Mouse (Mus musculus) spleen, adult 2 months (tissue): ENCODE results near the gene Gm11569. TPM values are rescaled to one million over a fixed set of nuclear protein-coding genes. Genes with fewer than 3 reads are reported as not detected.
"Not testable (repeated sequence)": the region's sequence is repeated elsewhere in the genome, so short reads cannot be mapped to it uniquely, and the experiment has no call there.

ENCODE experiments used
- DNase-seq, 2 experiments: peaks; one replicate each; pipeline versions ENCODE4 v3.0.0 to v3.0.0-alpha.2; 2012 to 2021; ENCODE audit warnings: low spot score in 2 of 2, low read depth in 1 of 2
- H3K27ac ChIP-seq: fragments of 200-500 bp; 2 replicates; pipeline ENCODE4 v1.5.1; 2012; ENCODE audit warnings: low read length, inconsistent platforms; ENCODE audit not compliant: insufficient read depth
- H3K27me3 ChIP-seq: fragments of 200-500 bp; 2 replicates; pipeline ENCODE4 v1.6.1; 2012; ENCODE audit warnings: mild to moderate bottlenecking, moderate library complexity, low read length, inconsistent platforms; ENCODE audit not compliant: control insufficient read depth, insufficient read depth
- H3K36me3 ChIP-seq: fragments of 200-500 bp; 2 replicates; pipeline ENCODE4 v1.6.1; 2012; ENCODE audit warnings: mild to moderate bottlenecking, low read length, inconsistent platforms; ENCODE audit not compliant: control insufficient read depth, insufficient read depth
- H3K4me1 ChIP-seq: fragments of 200-500 bp; 2 replicates; pipeline ENCODE4 v1.6.1; 2011; ENCODE audit warnings: inconsistent platforms; ENCODE audit not compliant: control insufficient read depth, insufficient read depth, insufficient read length
- H3K4me3 ChIP-seq: fragments of 200-500 bp; 2 replicates; pipeline ENCODE4 v1.5.1; 2011; ENCODE audit warnings: mild to moderate bottlenecking, inconsistent platforms; ENCODE audit not compliant: insufficient read depth, insufficient read length; ENCODE audit errors: extremely low read depth
- CTCF ChIP-seq: fragments of 200-500 bp; IDR thresholded peaks from 2 replicates; pipeline ENCODE4 v1.5.1; 2011; ENCODE audit warnings: mild to moderate bottlenecking, inconsistent platforms; ENCODE audit not compliant: insufficient read depth, insufficient read length, insufficient replicate concordance; ENCODE audit errors: extremely low read depth
- POLR2A ChIP-seq: fragments of 200-500 bp; IDR thresholded peaks from 2 replicates; pipeline ENCODE4 v1.6.1; 2011; ENCODE audit warnings: low read depth, low read length, inconsistent platforms
- WGBS: fragments of 180-500 bp; shearing (Covaris S2); methylation state at CpG from one replicate; pipeline ENCODE4 v1.1.7; 2018; 5-methylcytosine and 5-hydroxymethylcytosine counted together
- polyA plus RNA-seq: library from polyadenylated mRNA; depleted of rRNA; stranded (reverse); fragments of >200 nt; gene quantifications from 2 replicates; pipeline ENCODE4 v1.2.3, GENCODE M21; 2012; rRNA removed

Gene Gm11569
- not detected in 2 replicates for polyA plus RNA-seq

DNA sequence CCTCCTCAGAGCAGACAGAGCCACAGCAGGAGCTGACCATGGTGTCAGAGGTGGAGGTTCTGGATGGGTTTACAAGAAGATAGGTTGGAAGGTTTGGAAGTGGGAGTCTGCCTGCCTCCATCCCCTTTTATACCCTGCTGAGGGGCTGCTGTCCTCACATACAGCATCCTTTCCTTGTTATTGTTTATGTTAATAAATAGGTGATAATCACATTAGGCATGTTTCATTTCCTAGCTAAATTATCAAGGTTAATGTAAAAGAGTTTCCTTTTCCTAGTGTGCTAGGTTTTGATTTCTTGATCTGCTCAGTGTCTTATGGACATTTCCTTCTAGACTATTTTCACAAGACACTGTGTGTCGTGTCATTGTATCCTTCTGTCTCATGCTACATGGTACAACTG is at the start of gene Gm11569:
Gm11569 (minus strand) TSS at position 101 of the 400 bp plus-strand sequence.
- not testable (repeated sequence) for H3K4me3 ChIP-seq, H3K27ac ChIP-seq, DNase-seq, H3K36me3 ChIP-seq, H3K4me1 ChIP-seq, H3K27me3 ChIP-seq
- WGBS, result no CpG with 5 or more reads among the region's 1 CpGs

DNA sequence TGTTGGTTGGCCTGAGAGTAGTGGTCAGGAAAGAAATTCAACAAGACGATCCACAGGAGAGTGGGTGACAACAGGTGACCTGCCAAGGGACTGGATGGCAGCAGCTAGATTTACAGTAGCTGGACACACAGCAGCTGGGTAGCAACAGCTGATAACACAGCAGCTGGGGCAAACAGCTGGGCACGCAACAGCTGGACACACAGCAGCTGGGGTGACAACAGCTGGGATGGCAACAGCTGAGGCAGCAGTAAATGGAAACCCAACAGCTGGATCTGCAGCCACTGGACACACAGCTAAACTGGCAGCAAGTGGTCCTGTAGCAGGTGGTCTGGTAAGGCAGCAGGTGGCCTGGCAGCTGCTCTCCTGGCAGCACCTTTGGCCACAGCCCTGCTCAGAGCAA is 48.0 kb upstream of the Gm11569 start:
- 92% methylated on average over 2 of the region's 2 CpGs for WGBS
- DNase-seq, result no peak
- Histone ChIP-seq H3K36me3 (no peaks in the 10 kb centered on the region), H3K27me3 (no peaks in the 10 kb centered on the region), H3K4me1 (no peaks in the 10 kb centered on the region), H3K27ac (no peak overlapping the region), H3K4me3 (no peak overlapping the region)
- TF ChIP-seq POLR2A (no peak), CTCF (no peak)

DNA sequence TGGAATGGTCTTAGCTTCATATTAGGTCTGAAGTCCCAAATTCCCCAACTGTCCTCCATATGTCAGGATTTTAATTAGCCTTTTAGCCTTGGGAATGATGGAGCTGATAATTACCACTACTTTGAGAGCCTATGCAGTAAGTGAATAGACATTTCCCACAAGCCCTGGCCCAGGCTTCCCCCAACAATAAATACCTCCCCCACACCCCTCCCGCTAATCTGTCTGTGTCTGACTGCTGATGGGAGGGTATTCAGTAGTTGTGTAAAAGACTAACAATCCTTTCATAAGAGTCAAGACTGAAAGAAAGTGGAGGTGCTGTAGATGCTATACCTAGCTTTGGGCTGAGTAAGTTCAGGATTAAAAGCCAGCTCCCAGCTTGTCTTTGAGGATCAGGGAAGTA is 43.5 kb upstream of the Gm11569 start:
- no peak overlapping the region for H3K27ac ChIP-seq
- no peak for DNase-seq
- no peaks in the 10 kb centered on the region for H3K4me1 ChIP-seq
- H3K36me3 ChIP-seq, result no peaks in the 10 kb centered on the region
- TF ChIP-seq CTCF (no peak), POLR2A (no peak)
- no peak overlapping the region for H3K4me3 ChIP-seq
- no peaks in the 10 kb centered on the region for H3K27me3 ChIP-seq
- WGBS, result 78% methylated on average over 1 of the region's 1 CpGs

DNA sequence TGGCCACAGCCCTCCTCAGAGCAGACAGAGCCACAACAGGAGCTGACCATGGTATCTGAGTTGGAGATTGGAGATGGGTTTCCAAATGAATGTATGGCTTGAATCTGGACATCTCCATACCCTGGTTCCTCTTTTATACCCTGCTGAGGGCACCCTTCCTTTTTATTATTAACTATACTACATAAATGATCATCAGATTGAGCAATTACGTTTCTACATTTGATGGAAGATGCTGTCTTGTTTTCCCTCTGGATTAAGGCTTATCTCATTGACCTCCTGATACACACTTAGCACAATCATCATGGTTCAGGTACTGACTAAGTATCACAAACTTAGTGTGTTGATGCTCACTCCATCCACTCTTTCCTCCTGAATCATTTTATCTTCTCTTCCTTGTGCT is 39.2 kb upstream of the Gm11569 start, which contains the start of gene 2300003K06Rik:
2300003K06Rik (minus strand) TSS at position 101 of the 400 bp plus-strand sequence.
- Histone ChIP-seq H3K36me3 (no peaks in the 10 kb centered on the region), H3K4me3 (no peak within 1 kb of the TSS), H3K4me1 (no peaks in the 10 kb centered on the region), H3K27ac (no peak within 1 kb of the TSS), H3K27me3 (no peaks in the 10 kb centered on the region)
- no peak for TF ChIP-seq CTCF
- WGBS, result 76% methylated on average over 1 of the region's 1 CpGs
- DNase-seq, result no peak

DNA sequence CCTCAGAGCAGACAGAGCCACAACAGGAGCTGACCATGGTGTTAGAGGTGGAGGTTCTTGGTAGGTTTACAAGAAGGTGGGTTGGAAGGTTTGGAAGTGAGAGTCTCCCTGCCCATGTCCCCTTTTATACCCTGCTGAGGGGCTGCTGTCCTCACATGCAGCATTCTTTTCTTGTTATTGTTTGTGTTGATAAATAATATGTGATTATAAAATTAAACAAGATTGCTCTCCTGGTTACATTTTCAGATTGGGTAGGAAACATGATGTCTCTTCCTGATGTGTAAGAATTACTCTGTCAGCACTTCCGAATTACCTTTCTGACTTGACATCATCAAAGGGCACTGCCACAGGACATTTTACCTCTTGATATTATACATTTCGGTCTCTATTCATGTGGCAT is 16.8 kb upstream of the Gm11569 start, which contains the start of gene Gm11564:
Gm11564 (minus strand) TSS at position 101 of the 400 bp plus-strand sequence.
- not testable (repeated sequence) for H3K36me3 ChIP-seq, H3K27me3 ChIP-seq, H3K27ac ChIP-seq, DNase-seq, H3K4me1 ChIP-seq, H3K4me3 ChIP-seq
- 74% methylated on average over 2 of the region's 2 CpGs for WGBS

DNA sequence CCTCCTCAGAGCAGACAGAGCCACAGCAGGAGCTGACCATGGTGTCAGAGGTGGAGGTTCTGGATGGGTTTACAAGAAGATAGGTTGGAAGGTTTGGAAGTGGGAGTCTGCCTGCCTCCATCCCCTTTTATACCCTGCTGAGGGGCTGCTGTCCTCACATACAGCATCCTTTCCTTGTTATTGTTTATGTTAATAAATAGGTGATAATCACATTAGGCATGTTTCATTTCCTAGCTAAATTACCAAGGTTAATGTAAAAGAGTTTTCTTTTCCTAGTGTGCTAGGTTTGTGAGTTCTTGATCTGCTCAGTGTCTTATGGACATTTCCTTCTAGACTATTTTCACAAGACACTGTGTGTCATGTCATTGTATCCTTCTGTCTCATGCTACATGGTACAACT is 11.1 kb upstream of the Gm11569 start, which contains the start of gene Krtap4-13:
Krtap4-13 (minus strand) TSS at position 101 of the 400 bp plus-strand sequence.
- H3K36me3 ChIP-seq, DNase-seq, H3K27ac ChIP-seq, H3K4me3 ChIP-seq, H3K4me1 ChIP-seq, H3K27me3 ChIP-seq: not testable (repeated sequence)

DNA sequence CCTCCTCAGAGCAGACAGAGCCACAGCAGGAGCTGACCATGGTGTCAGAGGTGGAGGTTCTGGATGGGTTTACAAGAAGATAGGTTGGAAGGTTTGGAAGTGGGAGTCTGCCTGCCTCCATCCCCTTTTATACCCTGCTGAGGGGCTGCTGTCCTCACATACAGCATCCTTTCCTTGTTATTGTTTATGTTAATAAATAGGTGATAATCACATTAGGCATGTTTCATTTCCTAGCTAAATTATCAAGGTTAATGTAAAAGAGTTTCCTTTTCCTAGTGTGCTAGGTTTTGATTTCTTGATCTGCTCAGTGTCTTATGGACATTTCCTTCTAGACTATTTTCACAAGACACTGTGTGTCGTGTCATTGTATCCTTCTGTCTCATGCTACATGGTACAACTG is 5.6 kb upstream of the Gm11569 start, which contains the start of gene Gm11554:
Gm11554 (minus strand) TSS at position 101 of the 400 bp plus-strand sequence.
- DNase-seq, H3K4me1 ChIP-seq, H3K36me3 ChIP-seq, H3K27me3 ChIP-seq, H3K4me3 ChIP-seq, H3K27ac ChIP-seq: not testable (repeated sequence)
- no CpG with 5 or more reads among the region's 1 CpGs for WGBS

DNA sequence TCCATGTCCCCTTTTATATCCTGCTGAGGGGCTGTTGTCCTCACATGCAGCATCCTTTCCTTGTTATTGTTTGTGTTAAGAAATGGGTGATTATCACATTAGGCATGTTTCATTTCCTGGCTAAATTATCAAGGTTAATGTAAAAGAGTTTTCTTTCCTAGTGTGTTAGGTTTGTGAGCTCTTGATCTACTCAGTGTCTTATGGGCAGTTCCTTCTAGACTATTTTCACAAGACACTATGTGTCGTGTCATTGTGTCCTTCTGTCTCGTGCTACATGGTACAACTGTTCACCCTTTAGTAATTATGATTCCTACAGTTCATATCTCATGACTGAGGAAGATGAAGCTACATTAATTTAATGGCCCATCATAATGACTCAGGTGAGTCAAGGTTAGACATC is 5.4 kb downstream of the Gm11569 start, which contains the start of gene Gm11596:
Gm11596 (minus strand) TSS at position 101 of the 400 bp plus-strand sequence.
- Histone ChIP-seq H3K4me1 (no peaks in the 10 kb centered on the region), H3K27ac (no peak within 1 kb of the TSS), H3K27me3 (no peaks in the 10 kb centered on the region), H3K4me3 (no peak within 1 kb of the TSS), H3K36me3 (no peaks in the 10 kb centered on the region)
- TF ChIP-seq POLR2A, result no peak
- TF ChIP-seq CTCF, result no peak
- no peak for DNase-seq
- WGBS, result 78% methylated on average over 2 of the region's 2 CpGs

DNA sequence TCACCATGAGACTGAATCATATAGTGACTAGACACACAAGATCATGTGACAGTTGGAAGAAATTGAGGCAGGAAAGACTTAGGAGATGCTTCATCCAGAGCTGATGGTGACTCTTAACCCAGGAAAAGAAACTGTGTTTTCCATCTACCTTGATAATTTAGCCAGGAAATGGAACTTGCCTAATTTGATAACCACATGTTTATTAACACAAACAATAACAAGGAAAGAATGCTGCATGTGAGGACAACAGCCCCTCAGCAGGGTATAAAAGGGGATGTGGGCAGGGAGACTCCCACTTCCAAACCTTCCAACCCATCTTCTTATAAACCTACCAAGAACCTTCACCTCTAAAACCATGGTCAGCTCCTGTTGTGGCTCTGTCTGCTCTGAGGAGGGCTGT is 13.8 kb downstream of the Gm11569 start, which contains the start of gene Krtap4-9:
Krtap4-9 (plus strand) TSS at position 301 of the 400 bp plus-strand sequence.
- not testable (repeated sequence) for H3K4me3 ChIP-seq, H3K36me3 ChIP-seq, H3K4me1 ChIP-seq, DNase-seq, H3K27ac ChIP-seq, H3K27me3 ChIP-seq
